Mouse (Mus musculus): Measurements from ENCODE around the gene Nek6.

The Nek6 gene

DNA sequence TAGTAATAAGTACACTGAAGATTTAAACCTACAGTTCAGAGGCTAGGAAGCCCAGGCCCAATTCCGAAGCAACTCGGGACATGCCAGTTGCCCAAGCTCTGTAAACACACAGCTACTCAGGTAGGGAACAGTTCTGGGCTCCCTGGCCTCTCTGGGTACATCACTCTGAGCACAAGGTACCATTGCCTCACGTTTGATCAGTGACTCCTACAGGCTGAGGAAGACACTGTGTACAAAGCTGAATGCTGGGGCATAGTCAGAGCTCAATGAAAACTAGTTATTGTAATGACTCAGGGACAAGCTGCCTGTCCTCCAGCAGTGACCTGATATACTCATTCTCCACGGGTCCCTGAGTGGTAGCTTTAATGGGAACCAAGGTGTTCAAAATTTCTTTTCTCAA lies 109.6 kb downstream of the Nek6 start:
- no peak for DNase-seq (ENCODE audit: low read depth, low spot score)

DNA sequence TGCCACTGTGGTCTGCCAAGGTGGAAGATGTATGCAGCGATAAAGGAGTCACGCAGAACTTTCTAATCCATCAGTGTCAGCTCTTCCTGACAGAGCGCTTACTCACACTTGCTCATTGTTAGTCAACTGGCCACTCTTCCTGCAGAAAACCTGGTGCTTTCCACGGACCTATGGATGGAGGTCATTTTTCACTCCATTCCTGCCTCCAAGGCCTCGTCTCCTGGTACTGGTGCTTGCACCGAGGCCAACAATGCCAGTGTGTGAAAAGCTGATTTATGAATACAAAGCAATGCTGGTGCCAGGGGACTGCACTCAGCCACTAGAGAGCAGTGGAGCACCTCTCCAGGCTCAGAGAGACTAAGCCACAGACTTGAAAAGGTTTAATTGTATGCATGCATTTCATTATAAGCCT lies 110.2 kb downstream of the Nek6 start:
- peak; percentile 44 for DNase-seq (ENCODE audit: low read depth, low spot score)

- no peak for DNase-seq (ENCODE audit: low read depth, low spot score)
These were observed 112.0 kb downstream of the Nek6 start for GRCm38 (mm10) chr2:38623411-38623810.

DNA sequence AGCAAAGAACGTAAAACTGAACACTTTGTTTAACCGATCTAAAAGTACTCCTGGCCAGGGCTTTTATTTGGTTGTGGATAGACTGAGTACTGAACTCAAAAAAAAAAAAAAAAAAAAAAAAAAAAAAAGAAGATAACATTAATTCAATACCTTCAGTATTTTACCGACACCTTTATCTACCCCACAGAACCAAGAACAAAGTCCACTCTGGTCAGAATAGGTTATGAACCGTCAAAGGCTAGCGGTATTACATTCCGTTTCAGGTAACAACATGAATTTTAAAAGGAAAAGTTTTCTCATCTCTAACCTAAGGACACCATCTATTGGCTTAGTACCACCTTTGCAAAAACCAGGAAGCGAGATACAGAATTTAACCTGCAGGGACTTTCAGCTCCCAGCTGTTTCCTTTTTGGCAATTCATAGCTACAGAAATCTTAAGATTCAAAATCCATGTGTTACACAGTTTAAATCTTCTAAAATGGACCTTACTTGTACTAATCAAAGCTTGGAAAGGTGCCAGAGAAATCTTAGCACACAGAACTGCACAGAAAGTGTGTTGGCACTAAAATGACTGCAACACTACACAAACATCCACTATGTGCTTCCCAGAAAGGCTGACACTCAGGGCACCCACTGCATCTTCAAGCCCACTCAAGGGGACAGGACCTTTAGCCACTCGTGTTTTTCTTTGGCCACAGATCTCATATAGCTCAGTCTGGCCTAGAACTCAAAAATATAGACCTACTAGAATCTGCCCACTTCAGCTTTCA lies 112.6 kb downstream of the Nek6 start:
- DNase-seq (ENCODE audit: low read depth, low spot score), result no peak

DNA sequence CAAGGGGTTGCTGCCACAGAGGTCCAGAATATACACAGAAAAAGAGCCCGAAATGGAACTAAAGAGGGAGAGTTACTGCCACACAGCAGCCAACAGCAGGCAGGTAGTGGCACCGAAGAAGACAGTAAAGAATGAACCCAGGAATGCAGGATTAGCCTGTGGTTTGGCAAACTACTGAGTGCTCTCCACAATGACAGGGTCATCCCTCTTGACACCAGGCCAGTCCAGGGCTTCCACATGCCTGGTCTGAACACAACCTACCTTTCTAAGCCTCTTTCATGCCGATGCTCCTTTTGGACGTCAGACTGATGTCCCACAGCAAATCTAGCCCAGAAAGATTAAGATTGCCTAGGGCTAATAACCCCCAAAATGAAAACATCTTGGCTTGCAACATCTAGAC lies 117.4 kb downstream of the Nek6 start:
- DNase-seq (ENCODE audit: low read depth, low spot score), result no peak

- DNase-seq (ENCODE audit: low read depth, low spot score), result no peak
These were observed 118.0 kb downstream of the Nek6 start for GRCm38 (mm10) chr2:38629451-38629850.

DNA sequence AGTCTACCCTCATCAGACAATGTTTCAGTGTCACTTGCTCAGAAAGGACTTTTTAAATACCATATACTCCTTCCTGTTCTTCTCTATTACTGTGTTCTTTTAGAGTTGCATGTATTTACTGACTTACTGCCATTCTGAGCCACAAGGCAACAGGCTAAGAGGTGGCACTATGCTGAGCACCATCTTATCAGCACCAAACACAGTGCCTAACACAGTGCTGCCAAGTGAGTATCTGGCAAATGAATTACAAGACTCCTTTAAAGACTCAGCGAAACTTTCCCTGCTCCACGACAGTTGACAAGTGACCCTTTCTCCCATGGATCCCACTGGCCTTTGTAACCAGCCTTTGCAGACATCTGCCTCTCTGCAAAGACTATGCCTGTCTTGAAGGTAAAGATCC lies 119.1 kb downstream of the Nek6 start:
- no peak for DNase-seq (ENCODE audit: low read depth, low spot score)

DNA sequence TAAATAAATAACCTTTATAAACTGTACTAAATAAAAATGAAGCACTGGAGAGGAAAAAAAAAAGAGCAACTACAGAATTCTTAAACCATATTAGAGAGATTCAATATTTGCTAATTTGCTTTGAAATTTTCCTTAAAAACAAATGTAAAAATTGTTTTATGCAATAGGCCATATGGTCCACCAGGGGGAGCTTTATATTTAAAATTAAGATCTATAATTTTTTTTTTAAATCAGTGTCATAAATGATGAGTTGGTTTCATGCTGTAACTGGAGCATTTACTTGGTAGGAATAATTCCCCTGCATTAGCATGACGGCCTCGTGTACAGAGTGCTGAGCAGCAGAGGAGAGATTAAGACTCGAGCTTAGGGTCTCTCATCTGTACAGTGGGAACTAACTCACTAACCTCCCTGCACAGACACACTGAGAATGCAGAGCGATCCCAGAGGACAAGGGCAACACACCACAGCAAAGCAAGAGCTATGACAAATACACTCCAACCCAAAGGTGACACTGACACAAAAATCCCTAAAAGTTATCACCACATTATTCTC lies 126.3 kb downstream of the Nek6 start:
- no peak for DNase-seq (ENCODE audit: low read depth, low spot score)

DNA sequence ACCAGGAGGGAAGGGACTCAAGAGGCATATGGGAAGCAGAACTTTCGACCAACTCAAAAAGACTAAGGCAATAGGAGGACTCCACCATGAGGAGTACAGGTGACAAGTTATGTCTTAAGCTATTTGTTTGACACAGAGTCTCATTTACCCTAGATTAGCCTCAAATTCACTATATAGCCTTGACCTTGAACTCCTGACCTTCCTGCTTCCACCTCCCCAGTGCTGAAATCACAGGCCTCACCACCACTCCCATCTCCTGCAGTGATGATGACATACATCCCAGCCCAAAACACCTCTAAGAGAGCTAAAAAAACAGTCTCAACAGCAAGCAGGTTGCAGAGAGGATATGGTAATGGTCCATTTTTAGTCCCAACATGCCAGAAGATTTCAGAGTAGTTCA lies 130.3 kb downstream of the Nek6 start:
- peak; percentile 28 for DNase-seq (ENCODE audit: low read depth, low spot score)

GRCm38 (mm10) chr2:38643625-38644427 lies 132.4 kb downstream of the Nek6 start, which contains the start of gene Psmb7:
Gene Psmb7 (minus strand): TSS chr2:38644087.
- peak; percentile 97 for DNase-seq (ENCODE audit: low read depth, low spot score)

All from ZHBTc4 (cell line).